Mouse (Mus musculus) kidney, postnatal 14 days (tissue): ENCODE measurements at regions not wholly inside any gene's neighbourhood (a gene's known extent, or its start where the extent isn't known, plus 50 kb on each side); places are given as distances from the start of the nearest gene placed in this dataset.

ENCODE experiments used
- DNase-seq: peaks from one replicate; pipeline ENCODE4 v3.0.0; 2022; ENCODE audit warnings: mixed read lengths

- peak; percentile 95 for DNase-seq
Measured at GRCm38 (mm10) chr14:120831847-120832613, 79.0 kb upstream of the Ipo5 start.

GRCm38 (mm10) chr14:120834821-120835220 lies 76.2 kb upstream of the Ipo5 start:
- no peak for DNase-seq

- DNase-seq, result no peak
Measured at GRCm38 (mm10) chr14:120835758-120836157, 75.3 kb upstream of the Ipo5 start.

- no peak for DNase-seq
Measured at GRCm38 (mm10) chr14:120836535-120837316, 74.3 kb upstream of the Ipo5 start.

GRCm38 (mm10) chr14:120840900-120841299 lies 70.1 kb upstream of the Ipo5 start:
- no peak for DNase-seq

GRCm38 (mm10) chr14:120841311-120841710 lies 69.7 kb upstream of the Ipo5 start:
- DNase-seq, result peak; percentile 54

- DNase-seq, result no peak
Measured at GRCm38 (mm10) chr14:120845172-120845571, 65.9 kb upstream of the Ipo5 start.

- DNase-seq, result peak; percentile 26
Measured at GRCm38 (mm10) chr14:120846073-120846850, 64.8 kb upstream of the Ipo5 start.

GRCm38 (mm10) chr14:120847006-120847405 lies 64.0 kb upstream of the Ipo5 start:
- no peak for DNase-seq

- no peak for DNase-seq
Measured at GRCm38 (mm10) chr14:120848083-120848951, 62.7 kb upstream of the Ipo5 start.

- DNase-seq, result no peak
Measured at GRCm38 (mm10) chr14:120849159-120849558, 61.9 kb upstream of the Ipo5 start.

GRCm38 (mm10) chr14:120853643-120854042 lies 57.4 kb upstream of the Ipo5 start:
- no peak for DNase-seq

GRCm38 (mm10) chr14:120854559-120854958 lies 56.5 kb upstream of the Ipo5 start:
- DNase-seq, result no peak

GRCm38 (mm10) chr14:120855181-120855580 lies 55.8 kb upstream of the Ipo5 start:
- no peak for DNase-seq
